Mouse (Mus musculus): ENCODE measurements around the gene Pgm3. TPM values are rescaled to one million over a fixed set of nuclear protein-coding genes. Genes with fewer than 3 reads are reported as not detected.

Gene Pgm3
- polyA plus RNA-seq, 1 experiment from 2014 or later, result 32.8 TPM

GRCm38 (mm10) chr9:86544559-86544958 lies 27.1 kb downstream of the Pgm3 start:
- ATAC-seq, result no peak

GRCm38 (mm10) chr9:86543451-86543850 lies 28.2 kb downstream of the Pgm3 start:
- Histone ChIP-seq H3K4me1 (ENCODE audit: control insufficient read depth, insufficient read depth, low read length) (no peaks in the 10 kb centered on the region), H3K27me3 (ENCODE audit: control insufficient read depth, insufficient read depth, low read depth, low read length) (no peaks in the 10 kb centered on the region), H3K27ac (ENCODE audit: low read length) (no peak overlapping the region), H3K4me3 (ENCODE audit: low read depth, low read length) (no peak overlapping the region), H3K36me3 (ENCODE audit: control insufficient read depth, insufficient read depth, low read length) (peaks cover 31% of the 10 kb centered on the region), H3K9ac (ENCODE audit: low read depth, low read length) (no peak overlapping the region), H3K9me3 (replicated peaks; ENCODE audit: control insufficient read depth, low read length, poor library complexity, severe bottlenecking) (no peaks in the 10 kb centered on the region), H3K4me2 (ENCODE audit: low read length) (no peak overlapping the region)
- no peak for ATAC-seq
- 84% methylated on average over 3 of the region's 3 CpGs for WGBS

More at GRCm38 (mm10) chr9:86544559-86544958, 27.1 kb downstream of the Pgm3 start:
- Histone ChIP-seq H3K9ac (ENCODE audit: low read depth, low read length) (no peak overlapping the region), H3K4me1 (ENCODE audit: control insufficient read depth, insufficient read depth, low read length) (no peaks in the 10 kb centered on the region), H3K9me3 (replicated peaks; ENCODE audit: control insufficient read depth, low read length, poor library complexity, severe bottlenecking) (no peaks in the 10 kb centered on the region), H3K4me3 (ENCODE audit: low read depth, low read length) (no peak overlapping the region), H3K4me2 (ENCODE audit: low read length) (no peak overlapping the region), H3K27ac (ENCODE audit: low read length) (no peak overlapping the region), H3K27me3 (ENCODE audit: control insufficient read depth, insufficient read depth, low read depth, low read length) (no peaks in the 10 kb centered on the region), H3K36me3 (ENCODE audit: control insufficient read depth, insufficient read depth, low read length) (peaks cover 38% of the 10 kb centered on the region)
- WGBS, result 74% methylated on average over 1 of the region's 1 CpGs

- peaks cover 16% of the 10 kb centered on the region for H3K36me3 ChIP-seq (ENCODE audit: control insufficient read depth, insufficient read depth, low read length)
- ATAC-seq, result no peak
- no peaks in the 10 kb centered on the region for H3K9me3 ChIP-seq (replicated peaks; ENCODE audit: control insufficient read depth, low read length, poor library complexity, severe bottlenecking)
- no peak overlapping the region for H3K27ac ChIP-seq (ENCODE audit: low read length)
- H3K4me2 ChIP-seq (ENCODE audit: low read length), result no peak overlapping the region
- H3K9ac ChIP-seq (ENCODE audit: low read depth, low read length), result no peak overlapping the region
- no peak overlapping the region for H3K4me3 ChIP-seq (ENCODE audit: low read depth, low read length)
- WGBS, result 93% methylated on average over 5 of the region's 5 CpGs
- H3K27me3 ChIP-seq (ENCODE audit: control insufficient read depth, insufficient read depth, low read depth, low read length), result no peaks in the 10 kb centered on the region
- no peaks in the 10 kb centered on the region for H3K4me1 ChIP-seq (ENCODE audit: control insufficient read depth, insufficient read depth, low read length)
Observed at GRCm38 (mm10) chr9:86534071-86534470, 37.6 kb downstream of the Pgm3 start.

GRCm38 (mm10) chr9:86525600-86525999 lies 46.0 kb downstream of the Pgm3 start:
- H3K4me1 ChIP-seq (ENCODE audit: control insufficient read depth, insufficient read depth, low read length), result no peaks in the 10 kb centered on the region
- whole genome bisulfite sequencing, result 77% methylated on average over 2 of the region's 2 CpGs
- H3K4me2 ChIP-seq (ENCODE audit: low read length), result no peak overlapping the region
- no peak overlapping the region for H3K9ac ChIP-seq (ENCODE audit: low read depth, low read length)
- H3K4me3 ChIP-seq (ENCODE audit: low read depth, low read length), result no peak overlapping the region
- H3K36me3 ChIP-seq (ENCODE audit: control insufficient read depth, insufficient read depth, low read length), result peaks cover 29% of the 10 kb centered on the region
- H3K9me3 ChIP-seq (replicated peaks; ENCODE audit: control insufficient read depth, low read length, poor library complexity, severe bottlenecking), result no peaks in the 10 kb centered on the region
- no peak for ATAC-seq
- no peaks in the 10 kb centered on the region for H3K27me3 ChIP-seq (ENCODE audit: control insufficient read depth, insufficient read depth, low read depth, low read length)
- H3K27ac ChIP-seq (ENCODE audit: low read length), result no peak overlapping the region

- H3K27ac ChIP-seq (ENCODE audit: low read length), result no peak overlapping the region
- H3K4me3 ChIP-seq (ENCODE audit: low read depth, low read length), result no peak overlapping the region
- no peak overlapping the region for H3K9ac ChIP-seq (ENCODE audit: low read depth, low read length)
- no peaks in the 10 kb centered on the region for H3K27me3 ChIP-seq (ENCODE audit: control insufficient read depth, insufficient read depth, low read depth, low read length)
- H3K4me1 ChIP-seq (ENCODE audit: control insufficient read depth, insufficient read depth, low read length), result no peaks in the 10 kb centered on the region
- H3K4me2 ChIP-seq (ENCODE audit: low read length), result no peak overlapping the region
- ATAC-seq, result no peak
- peaks cover 37% of the 10 kb centered on the region for H3K36me3 ChIP-seq (ENCODE audit: control insufficient read depth, insufficient read depth, low read length)
- H3K9me3 ChIP-seq (replicated peaks; ENCODE audit: control insufficient read depth, low read length, poor library complexity, severe bottlenecking), result no peaks in the 10 kb centered on the region
Observed at GRCm38 (mm10) chr9:86522335-86522734, 49.3 kb downstream of the Pgm3 start.

GRCm38 (mm10) chr9:86514798-86515197 lies 56.8 kb downstream of the Pgm3 start:
- no peaks in the 10 kb centered on the region for H3K9me3 ChIP-seq (replicated peaks; ENCODE audit: control insufficient read depth, low read length, poor library complexity, severe bottlenecking)
- H3K36me3 ChIP-seq (ENCODE audit: control insufficient read depth, insufficient read depth, low read length), result peaks cover 35% of the 10 kb centered on the region
- H3K4me3 ChIP-seq (ENCODE audit: low read depth, low read length), result no peak overlapping the region
- 96% methylated on average over 4 of the region's 4 CpGs for WGBS
- H3K4me1 ChIP-seq (ENCODE audit: control insufficient read depth, insufficient read depth, low read length), result no peaks in the 10 kb centered on the region
- no peak overlapping the region for H3K4me2 ChIP-seq (ENCODE audit: low read length)
- no peak for ATAC-seq
- no peaks in the 10 kb centered on the region for H3K27me3 ChIP-seq (ENCODE audit: control insufficient read depth, insufficient read depth, low read depth, low read length)
- H3K27ac ChIP-seq (ENCODE audit: low read length), result no peak overlapping the region
- no peak overlapping the region for H3K9ac ChIP-seq (ENCODE audit: low read depth, low read length)

- Histone ChIP-seq H3K9ac (ENCODE audit: low read depth, low read length) (no peak overlapping the region), H3K27me3 (ENCODE audit: control insufficient read depth, insufficient read depth, low read depth, low read length) (no peaks in the 10 kb centered on the region), H3K9me3 (replicated peaks; ENCODE audit: control insufficient read depth, low read length, poor library complexity, severe bottlenecking) (no peaks in the 10 kb centered on the region), H3K4me2 (ENCODE audit: low read length) (no peak overlapping the region), H3K36me3 (ENCODE audit: control insufficient read depth, insufficient read depth, low read length) (peaks cover 35% of the 10 kb centered on the region), H3K4me3 (ENCODE audit: low read depth, low read length) (no peak overlapping the region), H3K4me1 (ENCODE audit: control insufficient read depth, insufficient read depth, low read length) (no peaks in the 10 kb centered on the region), H3K27ac (ENCODE audit: low read length) (no peak overlapping the region)
- WGBS, result 81% methylated on average over 3 of the region's 3 CpGs
- ATAC-seq, result no peak
Observed at GRCm38 (mm10) chr9:86514390-86514789, 57.3 kb downstream of the Pgm3 start.

GRCm38 (mm10) chr9:86513733-86514132 lies 57.9 kb downstream of the Pgm3 start:
- Histone ChIP-seq H3K36me3 (ENCODE audit: control insufficient read depth, insufficient read depth, low read length) (peaks cover 33% of the 10 kb centered on the region), H3K4me2 (ENCODE audit: low read length) (no peak overlapping the region), H3K27me3 (ENCODE audit: control insufficient read depth, insufficient read depth, low read depth, low read length) (no peaks in the 10 kb centered on the region), H3K27ac (ENCODE audit: low read length) (no peak overlapping the region), H3K4me1 (ENCODE audit: control insufficient read depth, insufficient read depth, low read length) (no peaks in the 10 kb centered on the region), H3K9me3 (replicated peaks; ENCODE audit: control insufficient read depth, low read length, poor library complexity, severe bottlenecking) (no peaks in the 10 kb centered on the region), H3K4me3 (ENCODE audit: low read depth, low read length) (no peak overlapping the region), H3K9ac (ENCODE audit: low read depth, low read length) (no peak overlapping the region)
- WGBS, result 71% methylated on average over 5 of the region's 5 CpGs
- no peak for ATAC-seq

GRCm38 (mm10) chr9:86507437-86507836 lies 64.2 kb downstream of the Pgm3 start:
- Histone ChIP-seq H3K9ac (ENCODE audit: low read depth, low read length) (no peak overlapping the region), H3K4me2 (ENCODE audit: low read length) (no peak overlapping the region), H3K27me3 (ENCODE audit: control insufficient read depth, insufficient read depth, low read depth, low read length) (no peaks in the 10 kb centered on the region), H3K4me3 (ENCODE audit: low read depth, low read length) (no peak overlapping the region), H3K9me3 (replicated peaks; ENCODE audit: control insufficient read depth, low read length, poor library complexity, severe bottlenecking) (no peaks in the 10 kb centered on the region), H3K27ac (ENCODE audit: low read length) (no peak overlapping the region), H3K4me1 (ENCODE audit: control insufficient read depth, insufficient read depth, low read length) (no peaks in the 10 kb centered on the region), H3K36me3 (ENCODE audit: control insufficient read depth, insufficient read depth, low read length) (peaks cover 14% of the 10 kb centered on the region)
- WGBS, result 92% methylated on average over 4 of the region's 4 CpGs
- no peak for ATAC-seq

Measured in midbrain, embryonic 16.5 days (tissue).